Mouse (Mus musculus) MEL (cell line): ENCODE measurements around the gene Cic. TPM values are rescaled to one million over a fixed set of nuclear protein-coding genes. Genes with fewer than 3 reads are reported as not detected.
A peak's percentile ranks its signal among the peaks of the same experiment; 100 is the strongest.

ENCODE experiments used
- DNase-seq: peaks from one replicate; pipeline ENCODE4 v3.0.0; 2011; ENCODE audit warnings: low read depth, low spot score
- H3K27ac ChIP-seq: 2 replicates; pipeline ENCODE4 v1.5.1; 2012; ENCODE audit warnings: low read depth, mild to moderate bottlenecking, control low read depth, low read length, moderate library complexity; ENCODE audit not compliant: control insufficient read depth
- H3K27me3 ChIP-seq, 2 experiments: fragments of 150-350 bp in 1 of 2; sonication (generic) in 1 of 2; 2 replicates each; pipeline ENCODE4 v1.6.1; 2012; ENCODE audit warnings: low read length in 2 of 2, mild to moderate bottlenecking in 2 of 2, improper control_type of control experiment in 1 of 2, moderate library complexity in 1 of 2; ENCODE audit not compliant: insufficient read depth in 2 of 2, control insufficient read depth in 1 of 2
- H3K36me3 ChIP-seq, 2 experiments: 2 replicates each; pipeline ENCODE4 v1.6.1; 2012 to 2014; ENCODE audit warnings: low read length in 2 of 2, improper control_type of control experiment in 1 of 2, inconsistent platforms in 1 of 2, mild to moderate bottlenecking in 1 of 2; ENCODE audit not compliant: insufficient read depth in 2 of 2, control insufficient read depth in 1 of 2
- H3K4me1 ChIP-seq, 2 experiments: fragments of 150-350 bp in 1 of 2; sonication (generic) in 1 of 2; 2 replicates each; pipeline ENCODE4 v1.6.1; 2012; ENCODE audit warnings: low read length in 2 of 2, improper control_type of control experiment in 1 of 2, mild to moderate bottlenecking in 1 of 2; ENCODE audit not compliant: insufficient read depth in 2 of 2, control insufficient read depth in 1 of 2
- H3K4me3 ChIP-seq, 2 experiments: fragments of 150-350 bp in 1 of 2; sonication (generic) in 1 of 2; 2 replicates each; pipeline ENCODE4 v1.5.1; 2012; ENCODE audit warnings: low read depth in 2 of 2, low read length in 2 of 2, mild to moderate bottlenecking in 2 of 2, moderate library complexity in 2 of 2, control low read depth in 1 of 2, improper control_type of control experiment in 1 of 2; ENCODE audit not compliant: control insufficient read depth in 1 of 2, insufficient read depth in 1 of 2
- H3K79me2 ChIP-seq: 2 replicates; pipeline ENCODE4 v1.6.1; 2012; ENCODE audit warnings: mild to moderate bottlenecking, low read length, moderate library complexity; ENCODE audit not compliant: control insufficient read depth, poor library complexity, insufficient read depth
- H3K9ac ChIP-seq: 2 replicates; pipeline ENCODE4 v1.6.1; 2012; ENCODE audit warnings: low read depth, mild to moderate bottlenecking, control low read depth, low read length, moderate library complexity; ENCODE audit not compliant: control insufficient read depth, poor library complexity, severe bottlenecking
- H3K9me3 ChIP-seq: fragments of 150-350 bp; sonication (generic); replicated peaks from 2 replicates; pipeline ENCODE4 v1.6.1; 2012; ENCODE audit warnings: mild to moderate bottlenecking, low read length, improper control_type of control experiment, moderate library complexity; ENCODE audit not compliant: insufficient read depth
- BHLHE40 ChIP-seq: IDR thresholded peaks from 2 replicates; pipeline ENCODE4 v1.6.1; 2012; ENCODE audit warnings: low read depth, mild to moderate bottlenecking, inconsistent platforms, low read length, improper control_type of control experiment, borderline replicate concordance
- CTCF ChIP-seq, 3 experiments: IDR thresholded peaks in 2 of 3; conservative IDR thresholded peaks in 1 of 3; 2 replicates each; pipeline ENCODE4 v1.5.1; 2011 to 2012; ENCODE audit warnings: low read length in 3 of 3, low read depth in 2 of 3, mild to moderate bottlenecking in 2 of 3, improper control_type of control experiment in 1 of 3, inconsistent platforms in 1 of 3, mixed read lengths in 1 of 3, moderate library complexity in 1 of 3; ENCODE audit not compliant: control insufficient read depth in 1 of 3, insufficient read depth in 1 of 3, poor library complexity in 1 of 3, severe bottlenecking in 1 of 3
- POLR2AphosphoS2 ChIP-seq: IDR thresholded peaks from 2 replicates; pipeline ENCODE4 v1.6.1; 2011; ENCODE audit warnings: low read length, improper control_type of control experiment
- POLR2AphosphoS5 ChIP-seq: IDR thresholded peaks from 2 replicates; pipeline ENCODE4 v1.6.1; 2012; ENCODE audit warnings: low read depth, borderline replicate concordance, mild to moderate bottlenecking, inconsistent platforms, low read length, moderate library complexity, mixed read lengths
- RAD21 ChIP-seq: IDR thresholded peaks from 2 replicates; pipeline ENCODE4 v1.6.1; 2011; ENCODE audit warnings: mild to moderate bottlenecking, low read depth, low read length, improper control_type of control experiment
- UBTF ChIP-seq: IDR thresholded peaks from 2 replicates; pipeline ENCODE4 v1.6.1; 2012; ENCODE audit warnings: low read depth, mild to moderate bottlenecking, inconsistent platforms, low read length, improper control_type of control experiment, moderate library complexity, borderline replicate concordance; ENCODE audit not compliant: insufficient read depth
- USF1 ChIP-seq: IDR thresholded peaks from 2 replicates; pipeline ENCODE4 v1.6.1; 2014; ENCODE audit warnings: low read depth, mild to moderate bottlenecking, inconsistent platforms, low read length, improper control_type of control experiment, moderate library complexity
- ZC3H11A ChIP-seq: IDR thresholded peaks from 2 replicates; pipeline ENCODE4 v1.6.1; 2012; ENCODE audit warnings: low read depth, mild to moderate bottlenecking, inconsistent platforms, low read length, improper control_type of control experiment
- ZKSCAN1 ChIP-seq: IDR thresholded peaks from 2 replicates; pipeline ENCODE4 v1.6.1; 2012; ENCODE audit warnings: low read depth, mild to moderate bottlenecking, inconsistent platforms, low read length, improper control_type of control experiment, moderate library complexity
- ZMIZ1 ChIP-seq: IDR thresholded peaks from 2 replicates; pipeline ENCODE4 v1.6.1; 2012; ENCODE audit warnings: low read depth, mild to moderate bottlenecking, inconsistent platforms, low read length, improper control_type of control experiment, moderate library complexity
- polyA plus RNA-seq, 2 experiments: library from polyadenylated mRNA; stranded (reverse) in 1 of 2; unstranded in 1 of 2; fragments of >175 nt in 1 of 2; fragments of >200 nt in 1 of 2; gene quantifications; 2 replicates each; pipeline versions ENCODE4 v1.2.1 to v1.2.4; 2012; ENCODE audit warnings: low replicate concordance in 2 of 2, low read depth in 1 of 2; ENCODE audit not compliant: insufficient read length in 2 of 2, insufficient read depth in 1 of 2, missing spikeins in 1 of 2
- total RNA-seq: library from RNA; depleted of rRNA; stranded (reverse); fragments of 300-350 nt; gene quantifications from 2 replicates; pipeline ENCODE4 v1.2.3, GENCODE M21; 2012

Cic gene
- total and polyA plus RNA-seq, 3 experiments, result 56.6 to 157 (median 157) TPM

GRCm38 (mm10) chr7:25227523-25228300 is 39.8 kb upstream of the Cic start:
- Histone ChIP-seq H3K9me3 (no peaks in the 10 kb centered on the region), H3K4me3 (no peak overlapping the region), H3K36me3 (peaks cover 0 to 4% of the 10 kb centered on the region in 2 experiments; a peak in 2 of 4 replicates), H3K79me2 (peaks cover 2% of the 10 kb centered on the region; the same call in 1 of the 2 replicates), H3K4me1 (peaks cover 0 to 1% of the 10 kb centered on the region in 2 experiments; a peak in 2 of 4 replicates), H3K27me3 (no peaks in the 10 kb centered on the region), H3K27ac (no peak overlapping the region), H3K9ac (no peak overlapping the region)
- TF ChIP-seq POLR2AphosphoS2 (0 out of 2 replicates have a peak, but pooled peaks have one; percentile 31), RAD21 (no peak)
- DNase-seq, result no peak

- Histone ChIP-seq H3K4me1 (no peaks in the 10 kb centered on the region), H3K79me2 (peaks cover 8% of the 10 kb centered on the region), H3K4me3 (no peak overlapping the region), H3K9me3 (no peaks in the 10 kb centered on the region), H3K9ac (no peak overlapping the region), H3K27me3 (no peaks in the 10 kb centered on the region), H3K36me3 (peaks cover 0 to 3% of the 10 kb centered on the region in 2 experiments; a peak in 3 of 4 replicates), H3K27ac (no peak overlapping the region)
- TF ChIP-seq POLR2AphosphoS2 (peak; percentile 58; the same call in 1 of the 2 replicates), UBTF (no peak), ZMIZ1 (peak; percentile 16; the same call in 1 of the 2 replicates), USF1 (no peak), POLR2AphosphoS5 (peak; percentile 18; the same call in 1 of the 2 replicates)
- no peak for DNase-seq
These were observed 36.7 kb upstream of the Cic start for GRCm38 (mm10) chr7:25230690-25231285.

- Histone ChIP-seq H3K36me3 (peaks cover 0 to 12% of the 10 kb centered on the region in 2 experiments; a peak in 3 of 4 replicates), H3K9ac (no peak overlapping the region), H3K79me2 (peaks cover 21% of the 10 kb centered on the region), H3K9me3 (no peaks in the 10 kb centered on the region), H3K4me3 (no peak overlapping the region), H3K27ac (no peak overlapping the region), H3K27me3 (no peaks in the 10 kb centered on the region), H3K4me1 (peaks cover 3% of the 10 kb centered on the region in 2 experiments; a peak in 1 of 4 replicates)
- no peak for DNase-seq
- peak; percentile 50; the same call in 1 of the 2 replicates for TF ChIP-seq POLR2AphosphoS2
- TF ChIP-seq ZKSCAN1, result no peak
- no peak for TF ChIP-seq RAD21
- no peak for TF ChIP-seq ZC3H11A
- no peak for TF ChIP-seq BHLHE40
- no peak for TF ChIP-seq USF1
- peak in 2 of 3 experiments; percentile 7 to 18; a peak in 2 of 6 replicates for TF ChIP-seq CTCF (IDR thresholded peaks at IDR 0.05 in 2 of 3, conservative IDR thresholded peaks at IDR 0.05 in 1 of 3; ENCODE audit: control insufficient read depth in 1 of 3, insufficient read depth in 1 of 3, low read depth in 2 of 3, low read length in 3 of 3, poor library complexity in 1 of 3, severe bottlenecking in 1 of 3)
These were observed 35.3 kb upstream of the Cic start for GRCm38 (mm10) chr7:25232101-25232648.
